Mouse (Mus musculus) erythroblast, embryonic 14.5 days (primary cell): ENCODE results near the gene Ebi3. TPM values are rescaled to one million over a fixed set of nuclear protein-coding genes. Genes with fewer than 3 reads are reported as not detected.
A peak's percentile ranks its signal among the peaks of the same experiment; 100 is the strongest.
"Not testable (repeated sequence)": the region's sequence is repeated elsewhere in the genome, so short reads cannot be mapped to it uniquely, and the experiment has no call there.

Experiments
- H3K27me3 ChIP-seq: 2 replicates; pipeline ENCODE4 v1.6.1; 2012; ENCODE audit warnings: inconsistent platforms; ENCODE audit not compliant: control insufficient read depth
- H3K36me3 ChIP-seq: 2 replicates; pipeline ENCODE4 v1.6.1; 2012; ENCODE audit warnings: mild to moderate bottlenecking, inconsistent platforms; ENCODE audit not compliant: control insufficient read depth
- H3K4me1 ChIP-seq: 2 replicates; pipeline ENCODE4 v1.6.1; 2012; ENCODE audit warnings: inconsistent platforms; ENCODE audit not compliant: control insufficient read depth
- H3K4me3 ChIP-seq: replicated peaks from 2 replicates; pipeline ENCODE3; 2012; ENCODE audit warnings: moderate library complexity, mild to moderate bottlenecking, inconsistent platforms
- H3K9me3 ChIP-seq: 2 replicates; pipeline ENCODE4 v1.6.1; 2012; ENCODE audit warnings: low read length, inconsistent platforms, mixed read lengths; ENCODE audit not compliant: control insufficient read depth
- GATA1 ChIP-seq: IDR thresholded peaks from 2 replicates; pipeline ENCODE4 v1.6.1; 2012; ENCODE audit warnings: low read length, inconsistent platforms, mixed read lengths
- TAL1 ChIP-seq: IDR thresholded peaks from 3 replicates; pipeline ENCODE4 v1.6.1; 2012; ENCODE audit warnings: low read length, inconsistent platforms, mixed read lengths
- polyA plus RNA-seq: library from polyadenylated mRNA; stranded (reverse); fragments of >175 nt; gene quantifications from 2 replicates; pipeline ENCODE4 v1.2.3, GENCODE M21; 2012

Ebi3 gene
- polyA plus RNA-seq: 0.34 and 0.37 TPM in 2 replicates

DNA sequence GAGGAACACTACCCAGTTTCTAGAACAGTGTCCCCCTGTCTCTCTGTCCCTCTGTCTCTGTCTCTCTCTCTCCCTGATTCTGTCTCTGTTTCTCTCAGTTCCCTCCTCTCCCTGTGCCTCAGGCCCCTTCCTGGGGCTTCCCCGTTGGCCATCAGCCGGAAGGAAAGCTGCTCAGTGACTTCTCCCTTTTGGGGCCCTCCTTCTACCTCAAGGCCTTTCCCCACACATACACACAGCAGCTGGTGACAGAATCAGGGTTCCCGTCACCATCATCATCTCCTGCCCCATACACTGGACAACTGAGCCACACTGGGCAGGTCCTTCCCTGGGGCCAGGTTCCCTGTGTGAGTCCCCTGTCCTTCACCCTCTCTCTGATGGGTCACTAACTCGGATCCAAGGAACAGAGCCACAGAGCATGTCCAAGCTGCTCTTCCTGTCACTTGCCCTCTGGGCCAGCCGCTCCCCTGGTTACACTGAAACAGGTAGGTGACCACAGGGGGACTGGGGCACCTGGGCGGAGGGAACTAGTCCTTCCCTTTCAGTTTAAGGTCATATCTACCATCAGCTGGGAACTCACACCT lies at the start of gene Ebi3:
Gene Ebi3 (plus strand): TSS at position 194 of the 581 bp plus-strand sequence.
- Histone ChIP-seq H3K27me3 (peaks cover 29% of the 10 kb centered on the region), H3K4me3 (no peak within 1 kb of the TSS), H3K9me3 (no peaks in the 10 kb centered on the region), H3K4me1 (peaks cover 18% of the 10 kb centered on the region), H3K36me3 (no peaks in the 10 kb centered on the region)
- no peak for TF ChIP-seq TAL1
- no peak for TF ChIP-seq GATA1

DNA sequence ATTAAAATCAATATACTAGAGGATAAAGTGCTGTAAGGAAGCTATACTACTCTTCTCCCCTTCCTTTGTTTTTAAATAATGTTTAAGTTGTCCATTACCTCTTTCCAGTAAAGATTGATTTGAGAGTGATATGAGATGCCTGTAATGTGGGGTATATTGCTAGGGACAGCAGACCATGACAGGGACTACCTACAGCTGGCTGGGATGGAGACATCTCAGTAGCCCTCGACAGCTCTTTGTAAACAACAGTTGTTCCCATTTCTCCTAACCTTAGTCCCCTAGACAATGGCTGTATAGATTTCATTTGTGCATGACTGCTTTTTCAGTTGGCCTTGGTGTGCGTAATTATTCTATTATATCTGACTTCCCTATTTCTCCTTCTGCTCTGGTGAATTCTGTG lies 49.4 kb upstream of the Ebi3 start:
- H3K27me3 ChIP-seq: no peaks in the 10 kb centered on the region; the same call in 1 of the 2 replicates
- peaks cover 8% of the 10 kb centered on the region for H3K9me3 ChIP-seq
- no peak overlapping the region for H3K4me3 ChIP-seq
- no peaks in the 10 kb centered on the region for H3K4me1 ChIP-seq
- no peak for TF ChIP-seq GATA1
- TF ChIP-seq TAL1: no peak
- H3K36me3 ChIP-seq: peaks cover 5% of the 10 kb centered on the region

DNA sequence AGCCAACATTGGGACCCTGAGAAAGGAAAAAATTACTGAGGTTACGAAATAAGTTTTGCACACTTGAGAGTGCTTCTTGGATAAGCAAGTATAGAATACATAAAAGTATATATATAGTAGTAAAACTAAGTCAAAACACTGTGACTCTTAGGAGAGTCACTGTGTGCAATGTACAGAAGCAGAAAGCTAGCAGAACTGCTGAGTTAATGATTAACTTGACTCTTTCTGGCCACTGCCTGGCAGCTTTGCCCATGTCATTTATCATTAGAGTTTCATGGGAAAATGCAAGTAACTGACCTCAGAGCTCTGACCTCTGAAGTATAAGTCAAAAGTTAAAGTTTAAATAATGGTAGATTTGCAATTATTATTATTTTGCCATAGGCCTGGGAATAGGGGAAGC lies 48.8 kb upstream of the Ebi3 start:
- H3K27me3 ChIP-seq: no peaks in the 10 kb centered on the region; the same call in 1 of the 2 replicates
- no peak overlapping the region for H3K4me3 ChIP-seq
- peaks cover 4% of the 10 kb centered on the region; the same call in 1 of the 2 replicates for H3K9me3 ChIP-seq
- H3K36me3 ChIP-seq: no peaks in the 10 kb centered on the region
- no peaks in the 10 kb centered on the region for H3K4me1 ChIP-seq
- TF ChIP-seq TAL1 (no peak), GATA1 (no peak)

DNA sequence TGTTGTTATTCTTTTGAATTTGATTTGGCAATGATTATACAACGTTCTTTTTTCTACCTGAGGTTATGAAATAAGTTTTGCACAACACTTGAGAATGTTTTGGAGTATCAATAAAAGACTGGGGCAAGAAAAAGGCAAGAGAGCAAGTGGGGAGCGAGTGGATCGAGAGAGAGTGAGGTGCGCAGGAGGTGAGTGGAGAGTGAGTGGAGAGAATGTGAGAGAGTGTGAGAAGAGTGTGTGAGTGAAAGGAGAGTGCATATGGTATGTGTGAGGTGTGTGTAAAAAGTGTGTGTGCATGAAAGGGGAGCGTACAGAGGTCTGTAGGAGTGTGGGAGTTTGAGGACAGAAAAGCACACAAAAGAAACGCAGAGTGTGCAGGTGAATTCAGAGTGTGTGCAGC lies 48.3 kb upstream of the Ebi3 start:
- Histone ChIP-seq H3K36me3 (no peaks in the 10 kb centered on the region), H3K27me3 (no peaks in the 10 kb centered on the region; the same call in 1 of the 2 replicates), H3K4me1 (no peaks in the 10 kb centered on the region), H3K9me3 (peaks cover 4% of the 10 kb centered on the region; the same call in 1 of the 2 replicates), H3K4me3 (no peak overlapping the region)
- no peak for TF ChIP-seq GATA1
- no peak for TF ChIP-seq TAL1

DNA sequence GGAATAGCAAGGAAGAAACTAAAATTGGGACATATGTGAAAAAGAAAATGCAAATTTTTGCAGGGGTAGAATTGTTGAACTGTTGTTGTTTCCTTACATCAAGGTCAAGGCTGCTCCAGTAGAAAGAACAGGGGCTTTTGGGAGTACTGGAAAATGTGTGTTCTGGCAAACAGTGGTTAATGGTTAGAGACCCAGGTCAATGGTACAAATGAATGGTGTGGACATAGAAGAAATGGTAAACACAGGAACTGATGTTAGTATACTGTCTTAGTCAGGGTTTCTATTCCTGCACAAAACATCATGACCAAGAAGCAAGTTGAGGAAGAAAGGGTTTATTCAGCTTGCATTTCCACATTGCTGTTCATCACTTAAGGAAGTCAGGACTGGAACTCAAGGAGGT lies 45.8 kb upstream of the Ebi3 start:
- no peaks in the 10 kb centered on the region for H3K36me3 ChIP-seq
- H3K9me3 ChIP-seq: no peaks in the 10 kb centered on the region
- H3K27me3 ChIP-seq: no peaks in the 10 kb centered on the region; the same call in 1 of the 2 replicates
- H3K4me1 ChIP-seq: no peaks in the 10 kb centered on the region
- H3K4me3 ChIP-seq: no peak overlapping the region
- TF ChIP-seq GATA1: no peak
- no peak for TF ChIP-seq TAL1

DNA sequence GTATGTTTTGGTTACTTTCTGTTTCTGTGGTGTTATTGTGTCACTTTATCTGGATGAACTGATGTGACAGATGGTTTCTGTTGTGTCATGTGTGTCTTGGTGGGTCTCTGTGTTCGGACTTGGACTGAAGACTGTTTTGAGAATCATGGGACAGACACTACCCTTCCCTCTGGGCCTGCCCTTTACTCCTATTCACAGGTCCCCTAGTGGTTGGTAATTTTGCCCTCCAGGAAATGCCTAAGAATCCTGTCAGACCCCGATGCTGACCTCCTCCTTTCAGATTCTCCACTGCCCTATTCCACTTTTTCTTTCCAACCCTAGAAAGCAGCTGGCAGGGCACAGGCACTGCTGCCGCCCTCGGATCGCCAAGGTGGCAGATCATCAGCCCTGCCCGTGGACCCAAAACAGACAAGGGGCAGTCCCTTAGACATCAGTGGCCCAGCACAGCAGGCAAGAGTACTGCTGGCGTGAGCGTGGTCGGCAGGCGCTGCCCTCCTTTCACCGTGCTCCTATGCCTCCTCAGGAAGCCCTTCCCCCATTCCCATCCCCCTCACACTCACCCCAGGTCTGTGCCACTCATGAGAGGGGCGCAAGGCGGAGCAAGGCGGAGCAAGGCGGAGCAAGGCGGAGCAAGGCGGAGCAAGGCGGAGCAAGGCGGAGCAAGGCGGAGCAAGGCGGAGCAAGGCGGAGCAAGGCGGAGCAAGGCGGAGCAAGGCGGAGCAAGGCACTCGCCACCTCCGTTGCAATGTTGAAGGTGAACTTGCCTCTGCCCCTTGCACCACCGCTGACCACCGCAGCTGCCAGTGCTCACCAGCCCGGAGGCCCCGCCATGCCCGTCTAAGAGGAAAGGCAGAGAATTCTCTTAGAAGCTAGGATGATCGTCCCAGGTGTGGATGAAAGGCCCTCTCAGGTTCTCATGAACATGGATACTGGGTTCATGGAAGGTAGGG lies 20.6 kb upstream of the Ebi3 start:
- Histone ChIP-seq H3K4me1 (peaks cover 44% of the 10 kb centered on the region), H3K9me3 (peaks cover 19% of the 10 kb centered on the region), H3K36me3 (peaks cover 24% of the 10 kb centered on the region), H3K4me3 (peak overlapping the region; percentile 76), H3K27me3 (no peaks in the 10 kb centered on the region)
- TF ChIP-seq GATA1: no peak
- no peak for TF ChIP-seq TAL1

DNA sequence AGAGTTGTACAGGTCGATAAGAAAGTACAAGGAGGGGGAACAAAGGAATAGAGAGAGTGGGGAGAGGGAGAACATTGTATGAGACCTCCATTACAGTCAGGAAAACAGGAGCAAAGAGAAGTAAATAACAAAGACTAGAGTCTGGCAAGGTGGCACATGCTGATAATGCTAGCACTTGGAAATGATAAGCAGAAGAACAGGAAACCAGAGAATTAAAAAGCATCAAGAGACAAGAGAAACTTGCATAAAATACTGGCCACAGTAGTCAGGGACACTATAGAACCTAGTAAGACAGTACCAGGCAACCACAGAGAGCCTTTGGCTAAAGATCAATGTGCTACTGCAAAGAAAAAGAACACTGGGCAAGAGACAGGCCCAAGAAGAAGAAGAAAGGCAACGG lies 19.8 kb upstream of the Ebi3 start:
- TF ChIP-seq TAL1 (peak; percentile 62), GATA1 (peak; percentile 28; the same call in 1 of the 2 replicates)
- H3K9me3 ChIP-seq: peaks cover 22% of the 10 kb centered on the region
- peak overlapping the region; percentile 76 for H3K4me3 ChIP-seq
- H3K4me1 ChIP-seq: peaks cover 44% of the 10 kb centered on the region
- H3K36me3 ChIP-seq: peaks cover 30% of the 10 kb centered on the region
- H3K27me3 ChIP-seq: no peaks in the 10 kb centered on the region

DNA sequence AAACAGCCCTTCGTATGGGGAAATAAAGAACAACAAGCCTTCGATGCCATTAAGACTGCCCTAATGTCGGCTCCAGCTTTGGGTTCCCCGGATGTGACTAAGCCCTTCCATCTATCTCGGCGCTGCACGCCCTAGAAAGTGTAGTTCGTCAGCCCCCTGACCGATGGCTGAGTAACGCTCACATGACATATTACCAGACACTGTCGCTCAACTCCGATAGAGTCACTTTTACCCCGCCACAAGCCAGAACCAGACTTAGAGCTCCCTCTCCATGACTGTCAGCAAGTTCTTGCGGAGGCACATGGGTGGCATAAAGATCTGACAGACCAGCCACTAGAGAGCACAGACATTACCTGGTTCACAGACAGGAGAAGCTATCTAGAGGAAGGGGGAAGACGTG lies 19.2 kb upstream of the Ebi3 start:
- peaks cover 33% of the 10 kb centered on the region for H3K36me3 ChIP-seq
- H3K9me3 ChIP-seq: peaks cover 26% of the 10 kb centered on the region
- peak overlapping the region; percentile 76 for H3K4me3 ChIP-seq
- TF ChIP-seq TAL1 (no peak), GATA1 (no peak)
- no peaks in the 10 kb centered on the region for H3K27me3 ChIP-seq
- H3K4me1 ChIP-seq: peaks cover 44% of the 10 kb centered on the region

DNA sequence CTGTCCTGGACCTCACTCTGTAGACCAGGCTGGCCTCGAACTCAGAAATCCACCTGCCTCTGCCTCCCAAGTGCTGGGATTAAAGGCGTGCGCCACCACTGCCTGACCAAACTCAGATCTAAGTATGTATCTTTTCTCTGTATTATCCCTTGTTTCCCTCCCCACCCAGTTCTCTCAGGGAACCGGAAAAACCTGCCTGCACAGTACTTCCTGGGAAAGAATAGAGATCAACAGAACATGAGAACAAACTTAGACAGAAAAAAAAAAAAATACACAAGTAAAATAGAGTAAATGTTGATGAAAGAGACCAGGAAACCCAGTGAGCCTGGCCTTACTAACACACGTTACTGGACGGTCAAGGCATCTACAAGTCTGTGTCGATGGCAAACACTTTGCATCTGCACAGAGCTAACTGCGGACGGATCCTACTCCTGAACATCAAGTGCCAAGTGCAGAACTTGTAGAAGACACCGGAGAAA lies 8.0 kb upstream of the Ebi3 start:
- H3K9me3 ChIP-seq, H3K27me3 ChIP-seq, H3K36me3 ChIP-seq: not testable (repeated sequence)
- Histone ChIP-seq H3K4me1 (peaks cover 24% of the 10 kb centered on the region), H3K4me3 (peak overlapping the region; percentile 67)

DNA sequence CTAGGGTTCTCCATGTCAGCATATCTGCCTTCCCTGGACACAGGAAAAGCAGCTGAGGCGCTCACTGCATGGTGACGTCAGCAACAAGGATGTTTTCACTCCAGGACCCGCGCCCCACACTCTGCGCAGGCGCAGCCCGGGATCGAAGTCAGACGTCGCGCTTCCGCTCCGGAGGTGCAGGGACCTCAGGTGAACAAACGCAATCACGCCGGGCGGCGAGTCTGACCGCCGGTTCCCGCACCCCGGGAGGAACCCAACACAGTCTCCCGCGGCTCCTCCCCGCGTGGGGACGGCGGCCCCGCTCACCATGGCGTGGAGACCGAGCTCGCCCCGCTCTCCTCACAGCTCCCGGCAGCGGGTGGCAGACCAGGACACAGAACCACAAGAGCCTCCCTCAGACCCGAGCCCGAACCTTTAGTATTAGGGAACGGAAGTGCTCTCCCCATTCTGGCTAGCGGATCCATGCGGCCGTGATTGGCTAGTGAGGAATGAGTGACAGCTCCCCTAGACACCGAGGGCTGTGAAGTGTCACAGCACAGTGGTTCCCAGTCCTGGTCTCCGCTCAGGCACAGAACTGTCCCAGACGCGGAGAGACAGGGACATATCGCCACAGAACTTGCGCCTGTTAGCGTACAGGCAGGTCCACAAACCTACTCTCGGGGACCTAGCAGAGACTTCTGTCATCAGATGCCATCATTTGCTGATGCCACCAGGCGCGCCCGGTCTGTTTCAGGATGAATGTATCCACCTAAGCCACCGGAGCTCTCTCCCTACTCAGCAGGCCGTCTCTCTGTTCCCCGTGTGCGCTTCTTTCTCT lies 7.4 kb upstream of the Ebi3 start:
- H3K9me3 ChIP-seq, H3K27me3 ChIP-seq, H3K36me3 ChIP-seq: not testable (repeated sequence)
- Histone ChIP-seq H3K4me3 (peak overlapping the region; percentile 67), H3K4me1 (peaks cover 24% of the 10 kb centered on the region)
